Mouse (Mus musculus) heart, adult 2 months (tissue): ENCODE measurements around the gene Dnajc5. TPM values are rescaled to one million over a fixed set of nuclear protein-coding genes. Genes with fewer than 3 reads are reported as not detected.
"Not testable (repeated sequence)": the region's sequence is repeated elsewhere in the genome, so short reads cannot be mapped to it uniquely, and the experiment has no call there.

Experiments used
- DNase-seq, 2 experiments: peaks; one replicate each; pipeline ENCODE4 v3.0.0; 2021
- H3K27ac ChIP-seq: fragments of 200-600 bp; 2 replicates; pipeline ENCODE4 v1.8.1; 2022
- H3K27me3 ChIP-seq: fragments of 200-500 bp; 2 replicates; pipeline ENCODE4 v1.6.1; 2012; ENCODE audit warnings: mild to moderate bottlenecking, low read length, inconsistent platforms, mixed read lengths; ENCODE audit not compliant: control insufficient read depth, insufficient read depth
- H3K36me3 ChIP-seq: fragments of 200-500 bp; 2 replicates; pipeline ENCODE4 v1.6.1; 2012; ENCODE audit warnings: low read length, inconsistent platforms; ENCODE audit not compliant: control insufficient read depth, insufficient read depth
- H3K4me1 ChIP-seq: fragments of 200-500 bp; 2 replicates; pipeline ENCODE4 v1.6.1; 2011; ENCODE audit warnings: low read length; ENCODE audit not compliant: control insufficient read depth, insufficient read depth
- H3K4me3 ChIP-seq: fragments of 200-600 bp; 2 replicates; pipeline ENCODE4 v1.8.1; 2022
- H3K79me2 ChIP-seq: fragments of 200-500 bp; replicated peaks from 2 replicates; pipeline ENCODE4 v1.6.1; 2012; ENCODE audit warnings: mild to moderate bottlenecking, inconsistent platforms, low read length, moderate library complexity, mixed read lengths; ENCODE audit not compliant: control insufficient read depth, insufficient read depth
- H3K9ac ChIP-seq: fragments of 200-500 bp; 2 replicates; pipeline ENCODE4 v1.6.1; 2012; ENCODE audit warnings: low read depth, mild to moderate bottlenecking, control low read depth, inconsistent platforms, low read length, mixed read lengths
- CTCF ChIP-seq: fragments of 200-600 bp; IDR thresholded peaks from 2 replicates; pipeline ENCODE4 v1.8.1; 2022; ENCODE audit warnings: antibody characterized with exemption, mild to moderate bottlenecking, moderate library complexity
- EP300 ChIP-seq: fragments of 200-500 bp; IDR thresholded peaks from 2 replicates; pipeline ENCODE4 v1.6.1; 2011; ENCODE audit warnings: low read depth, low read length, control low read depth; ENCODE audit not compliant: insufficient read depth
- POLR2A ChIP-seq: fragments of 200-500 bp; IDR thresholded peaks from 2 replicates; pipeline ENCODE4 v1.6.1; 2011; ENCODE audit warnings: mild to moderate bottlenecking, low read depth, low read length, control low read depth; ENCODE audit not compliant: insufficient read depth
- WGBS: fragments of 180-500 bp; shearing (Covaris S2); methylation state at CpG from one replicate; pipeline ENCODE4 v1.1.7; 2018; 5-methylcytosine and 5-hydroxymethylcytosine counted together
- intact Hi-C: fragments of 180-260 bp; cut with DNase I; formaldehyde crosslinking; loops from one replicate; pipeline ENCODE4 v1.15.1; 2025
- polyA plus RNA-seq: library from polyadenylated mRNA; depleted of rRNA; stranded (reverse); fragments of >200 nt; gene quantifications from 2 replicates; pipeline ENCODE4 v1.2.3, GENCODE M21; 2012
- total RNA-seq, 2 experiments: library from RNA; stranded (reverse); gene quantifications; 2 replicates each; pipeline ENCODE4 v1.2.3; 2021

The Dnajc5 gene
- total and polyA plus RNA-seq, 3 experiments, result 43.4 to 71.5 (median 62.3) TPM

- no peak within 1 kb of the TSS for H3K27ac ChIP-seq
- no peaks in the 10 kb centered on the region for H3K27me3 ChIP-seq
- TF ChIP-seq CTCF (no peak), POLR2A (no peak), EP300 (no peak)
- no peak within 1 kb of the TSS for H3K9ac ChIP-seq
- H3K4me1 ChIP-seq, result peaks cover 3% of the 10 kb centered on the region
- peaks cover 1% of the 10 kb centered on the region; the same call in 1 of the 2 replicates for H3K36me3 ChIP-seq
- no peak within 1 kb of the TSS for H3K4me3 ChIP-seq
- WGBS, result 83% methylated on average over 31 of the region's 31 CpGs
- DNase-seq, result no peak
- H3K79me2 ChIP-seq, result no peaks in the 10 kb centered on the region
- intact Hi-C loops, result no loop called here
Measured at GRCm38 (mm10) chr2:181493156-181493927, 26.9 kb upstream of the Dnajc5 start, which contains the start of gene Abhd16b. Gene Abhd16b (plus strand): TSS chr2:181493206.

- TF ChIP-seq CTCF (no peak), POLR2A (no peak), EP300 (no peak)
- Histone ChIP-seq H3K27me3 (no peaks in the 10 kb centered on the region), H3K27ac (no peak overlapping the region), H3K4me1 (peaks cover 3% of the 10 kb centered on the region), H3K79me2 (no peaks in the 10 kb centered on the region), H3K4me3 (no peak overlapping the region), H3K36me3 (no peaks in the 10 kb centered on the region), H3K9ac (no peak overlapping the region)
- intact Hi-C loops, result no loop called here
- 65% methylated on average over 26 of the region's 26 CpGs for WGBS
- DNase-seq, result no peak
Measured at GRCm38 (mm10) chr2:181494266-181494945, 25.9 kb upstream of the Dnajc5 start.

GRCm38 (mm10) chr2:181495845-181496244 is 24.4 kb upstream of the Dnajc5 start:
- intact Hi-C loops, result loop anchor here (1.0 to 2.0 kb wide), 3 partner anchors 23 to 104 kb away; partner anchors contain the start of gene Zbtb46
- not testable (repeated sequence) for H3K4me3 ChIP-seq, H3K27ac ChIP-seq, H3K4me1 ChIP-seq, H3K36me3 ChIP-seq, H3K9ac ChIP-seq, H3K79me2 ChIP-seq, H3K27me3 ChIP-seq
- 49% methylated on average over 8 of the region's 8 CpGs for WGBS
- DNase-seq, result peak in 1 of 2 experiments; percentile 32

GRCm38 (mm10) chr2:181496281-181496680 is 24.0 kb upstream of the Dnajc5 start:
- peak overlapping the region; percentile 62 for H3K4me3 ChIP-seq
- H3K36me3 ChIP-seq, result no peaks in the 10 kb centered on the region
- no peaks in the 10 kb centered on the region for H3K79me2 ChIP-seq
- WGBS, result 10% methylated on average over 8 of the region's 8 CpGs
- H3K4me1 ChIP-seq, result peaks cover 3% of the 10 kb centered on the region
- H3K9ac ChIP-seq, result peak overlapping the region; percentile 29; the same call in 1 of the 2 replicates
- TF ChIP-seq CTCF (peak; percentile 79), EP300 (peak; percentile 63; the same call in 1 of the 2 replicates), POLR2A (no peak)
- intact Hi-C loops, result loop anchor here (1.0 to 2.0 kb wide), 3 partner anchors 23 to 104 kb away; partner anchors contain the start of gene Zbtb46
- H3K27ac ChIP-seq, result peak overlapping the region; percentile 94
- H3K27me3 ChIP-seq, result no peaks in the 10 kb centered on the region
- peak; percentile 63 to 71 for DNase-seq

- peak within 1 kb of the TSS; percentile 94 for H3K27ac ChIP-seq
- peak within 1 kb of the TSS; percentile 86 for H3K9ac ChIP-seq
- no peaks in the 10 kb centered on the region for H3K79me2 ChIP-seq
- peaks cover 3% of the 10 kb centered on the region for H3K4me1 ChIP-seq
- peak; percentile 62 for TF ChIP-seq EP300
- peak; percentile 87 for TF ChIP-seq POLR2A
- no peak for TF ChIP-seq CTCF
- no peaks in the 10 kb centered on the region for H3K27me3 ChIP-seq
- intact Hi-C loops, result loop anchor here (1.0 to 2.0 kb wide), 4 partner anchors 22 to 105 kb away; partner anchors contain the start of gene Zbtb46
- H3K36me3 ChIP-seq, result no peaks in the 10 kb centered on the region
- H3K4me3 ChIP-seq, result peak within 1 kb of the TSS; percentile 62
- DNase-seq, result peak; percentile 89 to 94
- 0% methylated on average over 46 of the region's 46 CpGs for WGBS
Measured at GRCm38 (mm10) chr2:181496831-181497547, 23.3 kb upstream of the Dnajc5 start, which contains the start of gene Tpd52l2. Gene Tpd52l2 (plus strand): TSS chr2:181497142.
